Mouse (Mus musculus) erythroblast, embryonic 14.5 days (primary cell): Measurements from ENCODE around the gene Cyp4v3.

Experiments used
- GATA1 ChIP-seq: IDR thresholded peaks from 2 replicates; pipeline ENCODE4 v1.6.1; 2012; ENCODE audit warnings: low read length, inconsistent platforms, mixed read lengths
- TAL1 ChIP-seq: IDR thresholded peaks from 3 replicates; pipeline ENCODE4 v1.6.1; 2012; ENCODE audit warnings: low read length, inconsistent platforms, mixed read lengths

GRCm38 (mm10) chr8:45258421-45258820 lies 74.6 kb downstream of the Cyp4v3 start:
- TF ChIP-seq GATA1 (no peak), TAL1 (no peak)
